Mouse (Mus musculus) adrenal gland, postnatal 0 days (tissue): ENCODE results near the gene Fut11. TPM values are rescaled to one million over a fixed set of nuclear protein-coding genes. Genes with fewer than 3 reads are reported as not detected.

Experiments
- microRNA-seq: library from miRNA; unstranded; fragments of <30 nt; microRNA quantifications from one replicate; pipeline ENCODE4, GENCODE M21; 2016; ENCODE audit warnings: borderline replicate concordance; ENCODE audit not compliant: insufficient number of aligned reads
- polyA plus RNA-seq: library from polyadenylated mRNA; unstranded; fragments of >200 nt; fragmentation: Nextera tagmentation; extraction: Ambion mirVana; gene quantifications from 2 replicates; pipeline ENCODE4 v1.2.1, GENCODE M21; 2015

Fut11 gene
- polyA plus RNA-seq, result 28.4 and 31.5 TPM in 2 replicates

GRCm38 (mm10) chr14:20694884-20695760 is at the start of gene Fut11:
TSS of gene Fut11 (plus strand) at chr14:20694968.

GRCm38 (mm10) chr14:20656361-20656760 is 38.4 kb upstream of the Fut11 start, which contains the start of gene Myoz1:
TSS of gene Myoz1 (minus strand) at chr14:20656540.

GRCm38 (mm10) chr14:20668154-20668810 is 26.5 kb upstream of the Fut11 start, which contains the start of gene Synpo2l:
TSS of gene Synpo2l (minus strand) at chr14:20668354.

GRCm38 (mm10) chr14:20674064-20674833 is 20.5 kb upstream of the Fut11 start, which contains the start of gene Sec24c:
TSS of gene Sec24c (plus strand) at chr14:20674308.

GRCm38 (mm10) chr14:20702741-20703381 is 8.1 kb downstream of the Fut11 start, which contains the start of gene Chchd1:
TSS of gene Chchd1 (plus strand) at chr14:20703006.

GRCm38 (mm10) chr14:20707201-20708190 is 12.7 kb downstream of the Fut11 start, which contains the start of gene Zswim8:
TSS of gene Zswim8 (plus strand) at chr14:20707552.

GRCm38 (mm10) chr14:20733952-20734774 is 39.4 kb downstream of the Fut11 start, which contains the start of gene Ndst2:
TSS of gene Ndst2 (minus strand) at chr14:20734562.

Small RNA genes within 50 kb of the gene (microRNA-seq; reads per million reads assigned to microRNA genes)
- not detected for gene Mir6946

Other genes with a start within 250 kb of the Fut11 start
- 1.4 and 1.7 TPM in 2 replicates for gene Cfap70, start 242.7 kb upstream of the Fut11 start, polyA plus RNA-seq
- 43.4 and 69.8 TPM in 2 replicates for gene Anxa7, start 214.8 kb upstream of the Fut11 start, polyA plus RNA-seq
- 0.35 TPM in 2 replicates for gene Mss51, start 198.1 kb upstream of the Fut11 start, polyA plus RNA-seq
- gene Ppp3cb, start 148.4 kb upstream of the Fut11 start, polyA plus RNA-seq, result 29.0 and 31.8 TPM in 2 replicates
- 2.5 and 3.9 TPM in 2 replicates for gene Usp54, start 53.9 kb upstream of the Fut11 start, polyA plus RNA-seq
- gene Myoz1, start 38.4 kb upstream of the Fut11 start, polyA plus RNA-seq, result 1.9 and 5.8 TPM in 2 replicates
- gene Synpo2l, start 26.6 kb upstream of the Fut11 start, polyA plus RNA-seq, result 0.38 and 2.0 TPM in 2 replicates
- 30.9 and 45.5 TPM in 2 replicates for gene Sec24c, start 20.7 kb upstream of the Fut11 start, polyA plus RNA-seq
- gene Chchd1, start 8.0 kb downstream of the Fut11 start, polyA plus RNA-seq, result 344 and 686 TPM in 2 replicates
- 15.8 and 20.1 TPM in 2 replicates for gene Zswim8, start 12.6 kb downstream of the Fut11 start, polyA plus RNA-seq
- gene Ndst2, start 39.6 kb downstream of the Fut11 start, polyA plus RNA-seq, result 13.2 and 18.0 TPM in 2 replicates
- 52.9 and 69.8 TPM in 2 replicates for gene Camk2g, start 99.1 kb downstream of the Fut11 start, polyA plus RNA-seq
- gene Plau, start 141.7 kb downstream of the Fut11 start, polyA plus RNA-seq, result 2.0 and 3.5 TPM in 2 replicates
- 22.7 and 24.6 TPM in 2 replicates for gene Vcl, start 234.4 kb downstream of the Fut11 start, polyA plus RNA-seq